Mouse (Mus musculus) forebrain, embryonic 14.5 days (tissue): ENCODE results near the gene Hsh2d. TPM values are rescaled to one million over a fixed set of nuclear protein-coding genes. Genes with fewer than 3 reads are reported as not detected.

Experiments
- ATAC-seq: fragments of 200-750 bp; cut with Nextera tagmentation; 2 replicates; pipeline ENCODE4 v1.8.0; 2017; ENCODE audit warnings: mild to moderate bottlenecking, moderate library complexity
- DNase-seq: peaks from one replicate; pipeline ENCODE4 v3.0.0-alpha.2; 2015; ENCODE audit warnings: low spot score
- H3K27ac ChIP-seq: fragments of 300-500 bp; sonication (generic); 2 replicates; pipeline ENCODE4 v1.5.1; 2014; ENCODE audit warnings: low read depth, mild to moderate bottlenecking, control low read depth, low read length, moderate library complexity
- H3K27me3 ChIP-seq: fragments of 300-500 bp; sonication (generic); replicated peaks from 2 replicates; pipeline ENCODE4 v1.6.1; 2014; ENCODE audit warnings: low read length, control low read depth, mixed read lengths; ENCODE audit not compliant: control insufficient read depth, insufficient read depth
- H3K36me3 ChIP-seq: fragments of 300-500 bp; sonication (generic); 2 replicates; pipeline ENCODE4 v1.6.1; 2014; ENCODE audit warnings: low read length, control low read depth; ENCODE audit not compliant: control insufficient read depth, insufficient read depth
- H3K4me1 ChIP-seq: fragments of 300-500 bp; sonication (generic); 2 replicates; pipeline ENCODE4 v1.6.1; 2014; ENCODE audit warnings: antibody characterized with exemption, low read length, control low read depth; ENCODE audit not compliant: control insufficient read depth, insufficient read depth
- H3K4me2 ChIP-seq: fragments of 300-500 bp; sonication (generic); 2 replicates; pipeline ENCODE4 v1.6.1; 2014; ENCODE audit warnings: mild to moderate bottlenecking, control low read depth, low read length
- H3K4me3 ChIP-seq: fragments of 300-500 bp; sonication (generic); 2 replicates; pipeline ENCODE4 v1.5.1; 2014; ENCODE audit warnings: low read depth, low read length, control low read depth
- H3K9ac ChIP-seq: fragments of 300-500 bp; sonication (generic); 2 replicates; pipeline ENCODE4 v1.6.1; 2014; ENCODE audit warnings: mild to moderate bottlenecking, low read length, control low read depth, moderate library complexity
- H3K9me3 ChIP-seq: fragments of 300-500 bp; sonication (generic); replicated peaks from 2 replicates; pipeline ENCODE4 v1.6.1; 2016; ENCODE audit warnings: low read length, control low read depth, mixed read lengths; ENCODE audit not compliant: control insufficient read depth
- WGBS: fragments of 180-500 bp; shearing (Covaris S2); extraction: QIAGEN DNeasy Blood & Tissue Kit; methylation state at CpG from one replicate; pipeline ENCODE4 v1.1.7; 2014; 5-methylcytosine and 5-hydroxymethylcytosine counted together
- polyA plus RNA-seq: library from polyadenylated mRNA; unstranded; fragments of >200 nt; fragmentation: Nextera tagmentation; extraction: Ambion mirVana; gene quantifications from 2 replicates; pipeline ENCODE4 v1.2.1, GENCODE M21; 2014

Gene Hsh2d
- polyA plus RNA-seq, 1 experiment from 2014 or later: not detected

DNA sequence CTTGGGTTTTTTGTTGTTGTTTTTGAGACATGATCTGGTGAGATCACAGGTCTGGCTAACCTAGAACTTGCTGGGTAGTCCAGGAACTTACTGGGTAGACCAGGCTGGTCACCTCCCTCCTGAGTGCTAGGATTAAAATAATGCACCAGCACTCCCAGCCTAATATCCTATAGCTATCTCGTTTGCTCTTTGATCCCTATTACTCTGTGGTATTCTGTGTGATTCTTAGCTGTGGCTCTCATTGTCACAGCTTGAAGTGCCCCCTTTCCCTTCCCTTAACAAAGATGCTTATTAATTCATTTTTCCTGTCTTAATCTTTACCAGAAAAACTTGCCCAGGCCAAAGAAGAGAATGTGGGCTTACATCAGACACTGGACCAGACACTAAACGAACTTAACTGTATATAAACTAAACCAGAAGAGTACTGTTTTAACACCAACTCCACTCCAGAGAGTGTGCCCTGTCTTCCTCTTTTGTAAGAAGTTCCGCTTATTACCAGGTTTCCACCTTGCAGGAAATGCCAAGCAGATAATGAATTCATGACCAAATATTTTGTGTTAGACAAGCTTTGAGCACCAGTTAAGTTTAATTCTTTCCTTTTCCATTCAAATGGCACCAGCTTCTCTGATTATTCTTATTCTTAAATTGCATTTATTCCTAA lies 37.9 kb upstream of the Hsh2d start:
- Histone ChIP-seq H3K4me2 (no peak overlapping the region), H3K36me3 (peaks cover 59% of the 10 kb centered on the region), H3K4me1 (no peaks in the 10 kb centered on the region), H3K9ac (no peak overlapping the region), H3K4me3 (no peak overlapping the region), H3K9me3 (no peaks in the 10 kb centered on the region), H3K27ac (no peak overlapping the region), H3K27me3 (no peaks in the 10 kb centered on the region)
- no peak for ATAC-seq
- DNase-seq: no peak
- WGBS: 78% methylated on average over 3 of the region's 3 CpGs

DNA sequence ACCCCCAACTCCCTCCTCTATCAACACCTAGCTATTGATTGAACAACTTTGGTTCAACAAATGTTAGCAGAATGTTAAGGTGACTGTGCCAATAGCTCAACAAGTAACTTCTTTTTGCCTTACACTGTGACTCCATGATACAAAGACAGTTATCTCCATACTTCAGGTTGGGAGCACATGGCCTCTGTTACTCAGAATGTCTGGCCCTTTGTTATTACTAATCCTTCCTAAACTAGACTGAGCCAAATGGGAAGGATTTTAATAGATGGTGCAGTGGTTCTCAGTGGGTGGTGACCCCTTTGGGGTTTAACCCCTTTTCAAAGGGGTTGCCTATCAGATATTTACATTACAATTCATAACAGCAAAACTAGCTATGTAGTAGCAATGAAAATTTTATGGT lies 36.1 kb upstream of the Hsh2d start:
- no peaks in the 10 kb centered on the region for H3K27me3 ChIP-seq
- DNase-seq: no peak
- no peaks in the 10 kb centered on the region for H3K9me3 ChIP-seq
- no peak overlapping the region for H3K4me3 ChIP-seq
- ATAC-seq: no peak
- H3K36me3 ChIP-seq: peaks cover 42% of the 10 kb centered on the region
- no peaks in the 10 kb centered on the region for H3K4me1 ChIP-seq
- H3K9ac ChIP-seq: no peak overlapping the region
- no peak overlapping the region for H3K4me2 ChIP-seq
- no peak overlapping the region for H3K27ac ChIP-seq

DNA sequence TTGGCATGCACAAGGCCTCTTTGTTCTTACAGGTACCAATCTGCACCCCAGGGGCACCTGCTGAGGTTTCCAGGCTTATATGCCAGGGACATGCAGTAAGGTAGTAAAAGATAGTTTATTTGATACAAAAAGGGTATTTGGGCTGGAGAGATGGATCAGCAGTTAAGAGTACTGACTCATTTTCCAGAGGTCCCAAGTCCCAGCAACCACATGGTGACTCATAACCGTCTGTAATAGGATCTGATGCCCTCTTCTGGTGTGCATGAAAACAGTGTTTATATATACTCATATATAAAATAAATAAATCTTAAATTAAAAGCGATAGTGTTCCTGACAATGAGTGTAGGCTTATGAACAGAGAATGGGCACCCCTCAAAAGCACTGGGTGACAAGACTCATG lies 31.3 kb upstream of the Hsh2d start:
- no peaks in the 10 kb centered on the region for H3K9me3 ChIP-seq
- H3K4me2 ChIP-seq: no peak overlapping the region
- H3K36me3 ChIP-seq: peaks cover 4% of the 10 kb centered on the region
- H3K27me3 ChIP-seq: no peaks in the 10 kb centered on the region
- H3K27ac ChIP-seq: no peak overlapping the region
- no peak for ATAC-seq
- DNase-seq: no peak
- peaks cover 12% of the 10 kb centered on the region; the same call in 1 of the 2 replicates for H3K4me1 ChIP-seq
- no peak overlapping the region for H3K9ac ChIP-seq
- H3K4me3 ChIP-seq: no peak overlapping the region
- 87% methylated on average over 2 of the region's 2 CpGs for WGBS

DNA sequence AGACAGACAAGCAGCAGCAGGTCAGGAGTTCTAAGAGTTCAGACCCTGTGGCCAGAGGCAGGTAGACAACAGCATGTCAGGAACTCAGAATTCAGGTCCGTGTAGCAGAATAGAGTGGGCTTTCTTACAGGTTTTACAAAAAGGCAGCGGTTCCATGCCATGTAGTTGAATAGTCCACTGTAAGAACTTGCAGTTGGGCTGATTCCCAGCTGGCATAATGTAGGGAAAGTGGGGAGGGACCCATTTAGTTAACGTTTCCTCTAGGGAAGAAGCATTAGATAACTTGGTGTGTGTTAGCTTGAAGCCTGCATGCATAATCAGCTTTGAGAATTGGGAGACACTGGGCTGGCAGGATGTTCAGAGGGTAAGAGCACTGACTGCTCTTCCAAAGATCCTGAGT lies 30.7 kb upstream of the Hsh2d start:
- WGBS: 81% methylated on average over 3 of the region's 3 CpGs
- ATAC-seq (no peak), DNase-seq (no peak)

GRCm38 (mm10) chr8:72160007-72160406 lies 29.4 kb upstream of the Hsh2d start:
- ATAC-seq: no peak
- Histone ChIP-seq H3K27me3 (no peaks in the 10 kb centered on the region), H3K4me3 (peak overlapping the region; percentile 35), H3K9ac (peak overlapping the region; percentile 63; the same call in 1 of the 2 replicates), H3K36me3 (peaks cover 10% of the 10 kb centered on the region; the same call in 1 of the 2 replicates), H3K27ac (no peak overlapping the region), H3K4me1 (peaks cover 12% of the 10 kb centered on the region; the same call in 1 of the 2 replicates), H3K9me3 (no peaks in the 10 kb centered on the region), H3K4me2 (peak overlapping the region; percentile 63)
- no peak for DNase-seq
- WGBS: 76% methylated on average over 3 of the region's 3 CpGs

More for the DNA sequence above, 30.7 kb upstream of the Hsh2d start:
- H3K27me3 ChIP-seq: no peaks in the 10 kb centered on the region
- no peak overlapping the region for H3K9ac ChIP-seq
- no peaks in the 10 kb centered on the region for H3K36me3 ChIP-seq
- no peaks in the 10 kb centered on the region for H3K9me3 ChIP-seq
- H3K4me3 ChIP-seq: no peak overlapping the region
- no peak overlapping the region for H3K4me2 ChIP-seq
- H3K27ac ChIP-seq: no peak overlapping the region
- peaks cover 12% of the 10 kb centered on the region; the same call in 1 of the 2 replicates for H3K4me1 ChIP-seq

DNA sequence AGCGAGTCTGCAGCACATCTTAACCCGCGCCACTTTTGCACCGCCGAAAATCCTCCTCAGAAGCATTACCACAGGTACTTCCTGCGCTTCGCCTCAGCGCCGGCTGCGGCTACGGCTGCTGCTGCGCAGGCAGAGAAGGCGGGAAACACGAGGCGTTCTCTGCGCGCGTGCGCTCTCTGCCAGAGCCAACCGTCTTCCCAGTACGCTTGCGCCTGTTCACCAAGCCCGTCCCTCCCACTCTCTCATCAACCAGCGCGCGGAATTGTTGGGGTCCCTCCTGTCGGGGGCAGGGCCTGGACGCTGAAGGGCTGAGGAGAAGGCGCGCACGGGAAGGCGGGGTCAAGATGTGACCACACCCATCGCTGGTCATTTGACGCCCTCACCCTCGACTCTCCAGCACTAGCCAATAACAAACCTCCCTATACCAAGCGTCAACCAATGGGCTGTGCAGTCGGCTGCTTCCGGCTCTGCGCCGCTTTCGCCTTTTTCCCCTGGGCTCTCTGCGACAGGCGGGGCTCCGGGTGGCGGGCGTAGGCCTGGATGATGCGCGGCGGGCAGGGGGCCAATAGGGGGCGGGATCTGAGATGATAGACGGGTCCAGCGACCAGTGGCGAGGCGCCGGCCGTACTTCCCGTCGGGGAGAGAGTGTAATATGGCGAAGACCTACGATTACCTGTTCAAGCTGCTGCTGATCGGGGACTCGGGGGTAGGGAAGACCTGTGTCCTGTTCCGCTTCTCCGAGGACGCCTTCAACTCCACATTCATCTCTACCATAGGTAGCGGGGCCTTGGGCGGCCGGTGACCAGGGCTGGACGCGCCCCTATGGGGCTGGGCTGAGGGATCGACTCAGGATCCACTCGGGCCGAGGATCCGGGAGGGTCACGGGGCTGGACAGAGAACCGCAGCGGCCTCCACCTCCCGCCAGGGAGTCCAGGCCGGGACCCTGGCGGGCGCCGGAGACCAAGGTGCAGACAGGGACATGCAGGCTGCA lies 28.4 kb upstream of the Hsh2d start, which contains the start of gene Rab8a:
Gene Rab8a, plus strand, starts transcription at position 494 of the 991 bp plus-strand sequence.
- Histone ChIP-seq H3K9me3 (no peaks in the 10 kb centered on the region), H3K4me1 (peaks cover 12% of the 10 kb centered on the region; the same call in 1 of the 2 replicates), H3K27ac (peak within 1 kb of the TSS; percentile 72), H3K9ac (peak within 1 kb of the TSS; percentile 96), H3K36me3 (peaks cover 14% of the 10 kb centered on the region; the same call in 1 of the 2 replicates), H3K4me2 (peak within 1 kb of the TSS; percentile 88), H3K4me3 (peak within 1 kb of the TSS; percentile 95), H3K27me3 (no peaks in the 10 kb centered on the region)
- ATAC-seq (peak; percentile 99), DNase-seq (peak; percentile 100)
- WGBS: under 1% methylated on average over 81 of the region's 82 CpGs

- H3K27me3 ChIP-seq: no peaks in the 10 kb centered on the region
- no peak for ATAC-seq
- H3K4me1 ChIP-seq: peaks cover 12% of the 10 kb centered on the region; the same call in 1 of the 2 replicates
- DNase-seq: no peak
- peak overlapping the region; percentile 88; the same call in 1 of the 2 replicates for H3K4me2 ChIP-seq
- H3K36me3 ChIP-seq: peaks cover 14% of the 10 kb centered on the region; the same call in 1 of the 2 replicates
- H3K27ac ChIP-seq: no peak overlapping the region
- H3K9ac ChIP-seq: no peak overlapping the region
- no peaks in the 10 kb centered on the region for H3K9me3 ChIP-seq
- H3K4me3 ChIP-seq: no peak overlapping the region
Measured at GRCm38 (mm10) chr8:72162821-72163220, 26.6 kb upstream of the Hsh2d start.

GRCm38 (mm10) chr8:72169098-72169668 lies 20.3 kb upstream of the Hsh2d start:
- Histone ChIP-seq H3K27ac (no peak overlapping the region), H3K4me2 (no peak overlapping the region), H3K4me1 (no peaks in the 10 kb centered on the region), H3K27me3 (no peaks in the 10 kb centered on the region), H3K36me3 (peaks cover 75% of the 10 kb centered on the region), H3K4me3 (no peak overlapping the region), H3K9me3 (no peaks in the 10 kb centered on the region), H3K9ac (no peak overlapping the region)
- ATAC-seq: no peak
- 86% methylated on average over 3 of the region's 3 CpGs for WGBS
- no peak for DNase-seq
